In genomic region chr17:15146607-15147006, GRCm38 (mm10) we compare ENCODE assay signal across 10 mouse cellular contexts.
"Had no signal": no experiment of that assay in that cellular context is flagged by ENCODE, and none has a peak within 500 bp of the region (broad histone marks: within the 10 kb centered on the region; RNA-seq: fewer than 3 reads in every experiment).

No protein-coding gene starts in this region.

- H3K4me3 ChIP-seq: layer of hippocampus, adult 2 months; limb, embryonic 12.5 days; liver, embryonic 13.5 days; midbrain, embryonic 13.5 days had no signal

- DNase-seq: liver; liver, embryonic 13.5 days; liver, postnatal 0 days; right cerebral cortex, postnatal 14 days; thymus, postnatal 36 days had no signal

- H3K27me3 ChIP-seq: limb, embryonic 12.5 days; liver, embryonic 13.5 days; midbrain, embryonic 13.5 days had no signal

- H3K4me1 ChIP-seq: limb, embryonic 12.5 days; midbrain, embryonic 13.5 days had no signal

- ATAC-seq: hindbrain, embryonic 16.5 days; inflammation-experienced regulatory T-cells, adult 6 months; liver, postnatal 0 days; midbrain, embryonic 13.5 days had no signal

- H3K9ac ChIP-seq: limb, embryonic 12.5 days; liver, embryonic 13.5 days; liver, postnatal 0 days; midbrain, embryonic 13.5 days had no signal

- H3K27ac ChIP-seq: layer of hippocampus, adult 2 months; limb, embryonic 12.5 days; liver, embryonic 13.5 days; midbrain, embryonic 13.5 days had no signal

- H3K36me3 ChIP-seq: limb, embryonic 12.5 days; liver, embryonic 13.5 days; midbrain, embryonic 13.5 days had no signal

- H3K9me3 ChIP-seq: limb, embryonic 12.5 days; liver, embryonic 13.5 days; midbrain, embryonic 13.5 days had no signal

- H3K4me2 ChIP-seq: limb, embryonic 12.5 days; liver, embryonic 13.5 days; midbrain, embryonic 13.5 days had no signal
